Mouse (Mus musculus): ENCODE measurements around the gene Gramd1b.

The Gramd1b gene

GRCm38 (mm10) chr9:40397036-40397435 is 134.1 kb downstream of the Gramd1b start:
- peak; percentile 75 for DNase-seq

GRCm38 (mm10) chr9:40396171-40396570 is 135.0 kb downstream of the Gramd1b start:
- DNase-seq = no peak

- DNase-seq = peak; percentile 53
Observed at GRCm38 (mm10) chr9:40391852-40392695, 139.1 kb downstream of the Gramd1b start.

- no peak for DNase-seq
Observed at GRCm38 (mm10) chr9:40391359-40391758, 139.8 kb downstream of the Gramd1b start.

- DNase-seq = peak; percentile 41
Observed at GRCm38 (mm10) chr9:40390904-40391303, 140.3 kb downstream of the Gramd1b start.

GRCm38 (mm10) chr9:40390396-40390760 is 140.8 kb downstream of the Gramd1b start:
- no peak for DNase-seq

- DNase-seq = no peak
Observed at GRCm38 (mm10) chr9:40389669-40390395, 141.4 kb downstream of the Gramd1b start.

GRCm38 (mm10) chr9:40389175-40389574 is 142.0 kb downstream of the Gramd1b start:
- DNase-seq = no peak

GRCm38 (mm10) chr9:40384781-40385180 is 146.4 kb downstream of the Gramd1b start:
- DNase-seq = peak; percentile 35

GRCm38 (mm10) chr9:40382508-40382907 is 148.7 kb downstream of the Gramd1b start:
- DNase-seq = no peak

GRCm38 (mm10) chr9:40381416-40382411 is 149.5 kb downstream of the Gramd1b start:
- DNase-seq = peak; percentile 32

- no peak for DNase-seq
Observed at GRCm38 (mm10) chr9:40376711-40377410, 154.3 kb downstream of the Gramd1b start.

GRCm38 (mm10) chr9:40376139-40376541 is 155.0 kb downstream of the Gramd1b start:
- DNase-seq = peak; percentile 62

- DNase-seq = no peak
Observed at GRCm38 (mm10) chr9:40375518-40375917, 155.7 kb downstream of the Gramd1b start.

- no peak for DNase-seq
Observed at GRCm38 (mm10) chr9:40374992-40375391, 156.2 kb downstream of the Gramd1b start.

- no peak for DNase-seq
Observed at GRCm38 (mm10) chr9:40374533-40374971, 156.6 kb downstream of the Gramd1b start.

GRCm38 (mm10) chr9:40374052-40374451 is 157.1 kb downstream of the Gramd1b start:
- no peak for DNase-seq

GRCm38 (mm10) chr9:40370151-40370550 is 161.0 kb downstream of the Gramd1b start:
- DNase-seq = no peak

GRCm38 (mm10) chr9:40366795-40367194 is 164.4 kb downstream of the Gramd1b start:
- no peak for DNase-seq

- no peak for DNase-seq
Observed at GRCm38 (mm10) chr9:40364312-40364711, 166.9 kb downstream of the Gramd1b start.

- no peak for DNase-seq
Observed at GRCm38 (mm10) chr9:40361970-40362369, 169.2 kb downstream of the Gramd1b start.

- no peak for DNase-seq
Observed at GRCm38 (mm10) chr9:40358408-40358896, 172.7 kb downstream of the Gramd1b start.

All from kidney, postnatal 10 days (tissue).